Mouse (Mus musculus): ENCODE results near the gene Mrpl53.
A peak's percentile ranks its signal among the peaks of the same experiment; 100 is the strongest.

GRCm38 (mm10) chr6:83137576-83137950 is 28.7 kb downstream of the Mrpl53 start:
- TF ChIP-seq CTCF (IDR thresholded peaks at IDR 0.05; ENCODE audit: control insufficient read depth, insufficient read depth, insufficient read length) (no peak), MYOD1 (IDR thresholded peaks at IDR 0.05; ENCODE audit: control insufficient read depth, insufficient read length, low read depth) (peak; percentile 99), FOSL1 (IDR thresholded peaks at IDR 0.05; ENCODE audit: insufficient read depth, low read length, poor library complexity, severe bottlenecking) (no peak)

All from C2C12 (cell line).